Mouse (Mus musculus): ENCODE measurements at regions not wholly inside any gene's neighbourhood (a gene's known extent, or its start where the extent isn't known, plus 50 kb on each side); places are given as distances from the start of the nearest gene placed in this dataset.

DNA sequence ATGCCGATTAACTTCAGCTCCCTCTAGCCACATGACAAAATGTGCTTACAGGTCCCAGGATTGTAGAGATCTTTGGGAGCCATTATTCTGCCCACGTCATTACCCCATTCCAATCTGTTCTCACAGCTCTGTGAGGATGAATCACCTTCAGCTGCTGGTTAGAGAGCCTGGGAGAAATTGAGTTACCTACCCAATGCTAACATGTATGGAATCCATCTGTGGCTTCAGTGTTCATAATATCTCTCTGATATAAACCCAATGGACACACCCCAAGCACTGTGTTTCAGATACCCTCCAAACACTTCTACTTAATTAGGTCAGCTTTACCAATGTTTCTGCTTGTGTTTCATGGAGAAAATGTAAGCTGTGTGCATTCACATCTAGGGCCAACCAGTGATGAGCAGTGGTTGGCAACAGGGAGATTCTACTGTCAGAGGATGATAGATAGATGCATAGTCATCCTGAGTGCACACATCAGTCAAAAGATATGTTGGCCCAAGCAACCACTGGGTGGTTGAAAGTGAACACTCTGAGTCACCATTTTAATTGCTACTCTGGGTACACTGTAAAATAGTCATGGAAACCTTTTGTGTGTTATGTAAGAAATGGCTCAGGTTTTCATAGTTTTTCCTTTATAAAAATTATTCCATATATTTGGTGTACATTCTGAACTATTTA, 301.5 kb downstream of the Lrig3 start:
- Histone ChIP-seq H3K4me2 (no peak overlapping the region), H3K4me1 (replicated peaks) (no peaks in the 10 kb centered on the region), H3K36me3 (no peaks in the 10 kb centered on the region), H3K27ac (ENCODE audit: poor library complexity, severe bottlenecking) (no peak overlapping the region), H3K9me3 (replicated peaks) (0 out of 2 replicates have a peak, but pooled peaks cover 3% of the 10 kb centered on the region), H3K4me3 (no peak overlapping the region), H3K27me3 (replicated peaks) (no peaks in the 10 kb centered on the region), H3K9ac (no peak overlapping the region)
- ATAC-seq (ENCODE audit: insufficient number of reproducible peaks, low FRiP score) = no peak
- WGBS = 77% methylated on average over 2 of the region's 2 CpGs

DNA sequence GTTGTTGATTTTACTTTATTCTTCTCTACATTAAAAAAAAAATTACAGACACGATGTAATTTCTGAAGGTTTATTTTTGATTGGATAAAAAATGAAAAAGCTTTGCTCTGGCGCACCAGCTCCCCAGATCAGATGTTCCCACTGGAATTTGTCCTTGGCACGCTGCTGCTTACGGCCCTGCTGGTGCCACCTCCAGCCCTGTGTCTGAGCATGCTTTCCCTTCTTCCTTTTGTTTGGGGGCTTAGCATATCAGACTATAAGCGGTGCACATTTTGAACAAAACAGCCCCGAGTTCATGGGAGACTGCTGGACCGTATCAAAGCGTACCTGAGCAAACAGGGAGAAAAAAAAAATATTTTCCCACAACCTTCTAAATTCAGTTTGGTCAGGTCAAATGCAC, 291.2 kb downstream of the Lrig3 start:
- Histone ChIP-seq H3K4me1 (replicated peaks) (no peaks in the 10 kb centered on the region), H3K4me2 (no peak overlapping the region), H3K9ac (no peak overlapping the region), H3K9me3 (replicated peaks) (no peaks in the 10 kb centered on the region), H3K4me3 (no peak overlapping the region), H3K27ac (ENCODE audit: poor library complexity, severe bottlenecking) (no peak overlapping the region), H3K27me3 (replicated peaks) (no peaks in the 10 kb centered on the region), H3K36me3 (no peaks in the 10 kb centered on the region)
- 75% methylated on average over 8 of the region's 8 CpGs for WGBS
- no peak for ATAC-seq (ENCODE audit: insufficient number of reproducible peaks, low FRiP score)

DNA sequence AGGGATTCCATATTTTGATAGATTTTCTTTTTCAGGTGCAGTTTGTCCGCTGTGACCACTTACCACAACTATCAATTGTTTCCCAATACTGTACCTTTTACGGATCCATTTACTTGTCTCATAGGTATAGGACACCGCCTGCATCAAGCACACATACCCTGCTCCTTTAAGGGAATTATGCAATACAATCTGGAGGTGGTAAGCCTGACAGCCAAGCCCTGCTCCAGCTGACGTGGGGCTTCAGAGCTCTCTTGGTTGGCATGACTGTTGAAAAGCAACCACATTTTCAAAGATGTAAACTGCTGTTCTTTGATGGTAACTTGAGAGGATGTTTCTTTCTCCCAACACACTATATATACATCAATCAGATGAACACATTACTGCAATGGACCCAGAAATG, 288.2 kb downstream of the Lrig3 start:
- Histone ChIP-seq H3K4me3 (no peak overlapping the region), H3K9me3 (replicated peaks) (no peaks in the 10 kb centered on the region), H3K27ac (ENCODE audit: poor library complexity, severe bottlenecking) (no peak overlapping the region), H3K27me3 (replicated peaks) (no peaks in the 10 kb centered on the region), H3K36me3 (no peaks in the 10 kb centered on the region), H3K9ac (no peak overlapping the region), H3K4me2 (no peak overlapping the region), H3K4me1 (replicated peaks) (no peaks in the 10 kb centered on the region)
- 83% methylated on average over 4 of the region's 4 CpGs for WGBS
- ATAC-seq (ENCODE audit: insufficient number of reproducible peaks, low FRiP score) = no peak

DNA sequence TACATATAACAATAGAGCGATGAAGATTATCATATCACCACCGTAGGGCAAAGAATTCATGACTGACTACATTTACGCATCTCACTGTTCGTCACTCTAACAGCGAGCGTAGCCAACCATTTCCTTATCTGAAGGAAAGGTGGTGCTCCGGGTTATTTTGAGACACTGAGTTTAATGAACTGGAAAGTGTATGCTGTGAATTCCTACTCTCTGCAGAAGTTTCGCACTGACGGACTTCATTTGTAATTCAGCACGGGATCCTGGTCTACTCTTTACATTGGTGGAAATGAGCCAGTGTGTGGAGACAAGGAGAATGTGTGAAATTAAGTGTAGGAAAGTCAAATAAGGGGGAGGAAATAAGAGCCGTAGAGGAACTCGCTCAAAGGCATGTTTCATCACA, 283.2 kb downstream of the Lrig3 start:
- peak overlapping the region; percentile 36 for H3K4me2 ChIP-seq

DNA sequence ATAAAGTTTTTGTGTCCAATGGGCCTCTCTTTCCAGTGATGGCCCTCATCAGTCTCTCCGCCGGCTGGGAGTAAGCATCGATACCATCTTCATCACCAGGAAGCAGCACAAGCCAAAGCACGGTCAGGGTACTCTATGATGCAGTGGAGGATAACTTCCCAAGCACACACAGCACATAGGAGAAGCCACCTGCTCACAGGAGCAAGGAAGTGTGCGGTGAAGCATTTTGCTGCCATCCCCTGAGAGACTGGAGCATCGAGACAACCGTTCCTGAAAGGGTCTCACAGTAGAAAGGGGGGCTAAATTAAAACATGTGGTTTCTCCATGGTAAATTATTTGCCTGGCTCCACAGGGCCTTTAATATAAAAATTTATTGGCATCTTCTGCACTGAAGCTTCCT, 277.1 kb downstream of the Lrig3 start:
- Histone ChIP-seq H3K27me3 (replicated peaks) (no peaks in the 10 kb centered on the region), H3K27ac (ENCODE audit: poor library complexity, severe bottlenecking) (no peak overlapping the region), H3K4me3 (no peak overlapping the region), H3K4me1 (replicated peaks) (no peaks in the 10 kb centered on the region), H3K36me3 (no peaks in the 10 kb centered on the region), H3K9ac (no peak overlapping the region), H3K9me3 (replicated peaks) (no peaks in the 10 kb centered on the region), H3K4me2 (no peak overlapping the region)
- WGBS = 88% methylated on average over 7 of the region's 7 CpGs
- no peak for ATAC-seq (ENCODE audit: insufficient number of reproducible peaks, low FRiP score)

More for the DNA sequence above, 283.2 kb downstream of the Lrig3 start:
- H3K9me3 ChIP-seq (replicated peaks) = no peaks in the 10 kb centered on the region
- H3K27ac ChIP-seq (ENCODE audit: poor library complexity, severe bottlenecking) = no peak overlapping the region
- no peaks in the 10 kb centered on the region for H3K36me3 ChIP-seq
- 53% methylated on average over 12 of the region's 12 CpGs for WGBS
- no peak overlapping the region for H3K4me3 ChIP-seq
- ATAC-seq (ENCODE audit: insufficient number of reproducible peaks, low FRiP score) = no peak
- no peaks in the 10 kb centered on the region for H3K27me3 ChIP-seq (replicated peaks)
- no peak overlapping the region for H3K9ac ChIP-seq
- no peaks in the 10 kb centered on the region for H3K4me1 ChIP-seq (replicated peaks)

DNA sequence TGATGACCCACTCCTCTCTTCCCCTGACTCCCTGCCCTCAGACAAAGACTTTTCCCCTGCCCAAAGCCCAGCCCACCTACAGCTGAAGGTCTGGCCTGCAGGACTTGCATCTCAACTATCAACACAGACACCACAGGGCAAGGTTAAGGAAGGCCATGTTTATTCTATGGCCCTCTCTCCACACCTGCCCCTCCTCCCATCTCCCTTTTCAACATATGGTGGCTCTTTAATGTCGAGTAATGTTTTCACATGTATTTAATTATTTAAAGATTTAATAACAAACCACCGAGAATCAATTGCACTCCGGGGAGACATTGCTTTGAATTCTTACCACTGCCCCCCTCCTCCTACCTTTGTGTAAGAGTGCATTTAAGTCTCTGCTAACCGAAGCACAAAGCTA, 273.6 kb downstream of the Lrig3 start:
- WGBS = 65% methylated on average over 4 of the region's 4 CpGs
- H3K4me3 ChIP-seq = no peak overlapping the region
- no peak overlapping the region for H3K27ac ChIP-seq (ENCODE audit: poor library complexity, severe bottlenecking)
- H3K9ac ChIP-seq = no peak overlapping the region
- H3K9me3 ChIP-seq (replicated peaks) = no peaks in the 10 kb centered on the region
- no peaks in the 10 kb centered on the region for H3K4me1 ChIP-seq (replicated peaks)
- no peak overlapping the region for H3K4me2 ChIP-seq
- H3K27me3 ChIP-seq (replicated peaks) = no peaks in the 10 kb centered on the region
- no peak for ATAC-seq (ENCODE audit: insufficient number of reproducible peaks, low FRiP score)
- no peaks in the 10 kb centered on the region for H3K36me3 ChIP-seq

Small RNA genes lying in the stretch of these regions (microRNA-seq; reads per million reads assigned to microRNA genes)
- 96.7 reads per million, percentile 52 among the genes with 10 or more reads in this experiment for gene Mir378d

Measured in heart, embryonic 12.5 days (tissue).